Mouse (Mus musculus) gastrocnemius, postnatal 25 days (tissue): ENCODE results near the gene Slc4a10. TPM values are rescaled to one million over a fixed set of nuclear protein-coding genes. Genes with fewer than 3 reads are reported as not detected.

Experiments
- DNase-seq: peaks from one replicate; pipeline ENCODE4 v3.0.0; 2022
- total RNA-seq, 2 experiments: library from RNA; stranded (reverse); gene quantifications; 1 replicate in 1 of 2; 2 replicates in 1 of 2; pipeline ENCODE4 v1.2.3; 2021

Slc4a10 gene
- total RNA-seq, 2 experiments from 2014 or later = 0.08 TPM; not detected in 1

DNA sequence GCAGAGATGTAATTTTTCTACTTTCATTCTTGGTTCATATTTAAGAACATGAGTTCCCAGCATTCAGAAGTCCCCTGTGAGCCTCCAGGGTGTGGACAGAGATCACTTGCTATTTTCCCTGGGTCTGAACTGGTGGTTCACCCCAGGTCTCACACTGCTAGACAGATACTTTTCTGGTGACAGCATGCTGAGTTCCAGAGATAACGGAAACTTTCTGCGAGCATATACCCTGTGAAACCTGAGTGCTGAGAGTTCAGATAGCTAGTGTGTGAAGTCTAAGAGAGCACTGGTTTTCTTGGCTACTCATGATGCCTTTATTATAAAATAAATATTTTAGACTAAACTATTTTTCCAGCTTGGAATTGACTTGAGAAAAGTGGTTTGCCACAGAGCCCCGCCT, 232.5 kb downstream of the Slc4a10 start:
- no peak for DNase-seq

DNA sequence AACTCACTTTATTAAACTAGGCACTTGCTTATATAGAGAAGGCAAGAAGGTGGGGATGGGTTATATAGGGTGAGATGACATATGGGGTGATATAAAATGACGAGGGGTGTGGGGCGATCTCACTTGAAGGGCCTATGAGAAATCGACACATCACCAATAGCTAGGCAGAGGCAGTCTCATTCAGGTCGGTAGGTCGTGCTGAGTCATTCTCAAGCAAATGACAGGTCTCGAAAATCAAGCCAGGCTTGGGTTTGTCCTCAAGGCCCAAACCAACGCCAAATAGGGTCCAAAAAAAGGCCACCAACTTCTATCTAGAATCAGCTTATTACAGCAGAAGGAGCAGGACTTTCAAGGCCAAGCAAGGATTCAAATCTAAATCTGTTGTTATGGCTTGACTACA, 233.5 kb downstream of the Slc4a10 start:
- no peak for DNase-seq

DNA sequence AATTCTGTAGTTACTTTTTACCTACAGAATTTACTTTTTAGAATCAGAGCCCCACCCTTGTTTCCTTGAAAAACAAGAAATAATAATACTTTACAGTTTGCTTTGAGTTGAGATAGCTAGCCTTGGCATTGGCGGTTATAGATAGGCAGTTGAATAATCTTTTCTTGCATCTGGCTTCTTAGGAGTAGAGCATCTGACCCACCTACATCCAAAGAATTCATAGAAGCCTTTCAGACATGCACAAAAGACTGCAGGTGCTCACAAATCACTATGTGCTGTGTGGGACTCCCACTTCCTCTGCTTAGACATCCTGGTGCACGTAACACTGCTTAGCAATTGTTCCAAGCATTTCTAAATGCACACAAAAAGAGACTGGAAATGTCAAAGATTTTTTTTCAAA, 238.8 kb downstream of the Slc4a10 start:
- DNase-seq = no peak

DNA sequence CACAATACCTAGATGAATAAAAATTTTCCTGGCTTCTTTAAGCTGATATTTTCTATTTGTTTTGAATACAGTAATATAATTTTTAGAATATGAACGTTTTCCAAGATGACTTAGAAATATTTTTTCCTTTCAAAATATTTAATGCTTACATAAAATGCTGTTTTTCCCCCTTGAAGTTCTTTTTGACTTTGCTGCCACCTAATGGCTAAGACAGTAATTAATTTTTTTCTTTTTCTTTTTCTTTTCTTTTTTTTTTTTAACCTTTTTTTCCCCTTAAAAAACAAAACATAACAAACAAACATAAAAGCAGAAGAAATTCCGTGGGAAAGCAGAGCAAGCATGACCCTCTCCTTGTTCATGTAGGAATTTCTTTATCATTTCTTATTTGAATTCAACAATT, 239.6 kb downstream of the Slc4a10 start:
- no peak for DNase-seq

- DNase-seq = no peak
These were observed 241.3 kb downstream of the Slc4a10 start for GRCm38 (mm10) chr2:62287532-62287931.

DNA sequence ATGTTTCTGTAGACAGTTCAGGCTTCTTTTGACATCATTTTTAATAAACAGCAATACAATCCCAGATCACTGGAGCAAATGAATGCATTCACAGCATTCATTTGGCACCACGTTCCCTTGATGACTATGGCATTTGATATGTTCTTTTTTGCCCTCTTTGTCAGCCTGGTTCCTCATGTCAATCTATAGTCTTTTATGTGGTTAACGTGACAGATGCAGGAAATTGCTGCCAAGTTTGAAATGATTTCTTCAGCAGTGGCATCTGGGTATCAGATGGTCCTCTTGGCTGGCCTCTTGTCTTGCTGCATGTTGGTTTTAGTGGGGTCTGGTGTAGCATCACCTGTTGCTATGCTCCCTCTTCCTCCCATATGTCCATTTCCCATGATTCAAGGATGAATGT, 247.6 kb downstream of the Slc4a10 start:
- DNase-seq = no peak

DNA sequence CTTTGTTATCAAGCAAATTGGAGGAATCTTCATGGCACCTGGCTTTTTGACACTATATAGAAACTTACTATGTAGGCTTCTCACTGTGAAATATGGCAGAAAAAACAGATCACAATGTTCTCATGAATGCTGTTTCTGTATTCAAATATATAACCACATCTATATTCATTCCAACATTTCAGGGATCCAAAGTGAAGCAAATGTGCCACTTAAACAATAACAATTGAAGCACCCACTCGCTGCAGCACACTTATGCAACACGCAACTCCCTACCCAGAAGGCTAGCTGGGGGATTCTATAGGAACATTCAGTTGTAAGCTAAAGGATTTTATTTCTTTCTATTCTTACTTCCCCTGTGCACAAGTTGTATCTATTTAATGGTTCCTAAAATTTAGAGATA, 255.5 kb downstream of the Slc4a10 start:
- DNase-seq = no peak

GRCm38 (mm10) chr2:62306978-62307377, 260.7 kb downstream of the Slc4a10 start:
- no peak for DNase-seq

DNA sequence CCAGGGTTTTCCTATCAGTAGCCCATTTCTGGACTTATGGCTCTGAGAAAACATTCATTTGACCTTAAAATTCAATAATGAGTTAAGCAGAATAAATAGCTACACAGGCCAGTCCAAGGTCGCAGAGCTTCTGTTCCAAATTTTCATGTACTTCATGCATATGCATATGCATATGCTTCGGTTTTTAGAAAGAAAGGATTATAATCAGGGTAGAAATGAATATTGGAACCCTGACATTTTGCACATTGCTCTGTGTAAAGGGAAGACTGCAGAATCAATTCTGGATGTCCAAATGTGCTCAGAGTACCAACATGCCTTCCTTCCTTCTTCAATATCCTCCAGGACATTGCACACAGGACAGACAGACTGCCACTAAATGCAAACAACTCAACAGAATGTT, 261.2 kb downstream of the Slc4a10 start:
- DNase-seq = no peak

- no peak for DNase-seq
These were observed 270.7 kb downstream of the Slc4a10 start for GRCm38 (mm10) chr2:62316930-62317329.

DNA sequence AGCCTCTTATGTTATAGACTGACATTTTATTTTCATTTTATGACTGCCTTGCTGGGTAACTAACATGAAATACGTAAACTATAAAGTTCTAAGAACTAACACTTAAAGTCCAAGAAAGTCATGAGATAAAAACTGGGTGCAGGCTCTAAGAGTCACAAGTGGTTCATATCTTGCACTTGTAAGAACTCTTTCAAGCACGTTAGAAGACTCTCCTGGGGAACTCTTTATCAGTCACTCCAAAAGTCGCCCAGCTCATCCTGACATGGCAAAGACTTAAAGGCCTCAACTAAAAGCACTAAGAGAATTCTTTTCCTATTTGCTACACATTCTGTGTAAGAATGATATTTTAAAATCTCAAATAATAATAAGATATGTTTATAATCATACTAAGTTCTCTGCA, 273.2 kb downstream of the Slc4a10 start:
- no peak for DNase-seq

DNA sequence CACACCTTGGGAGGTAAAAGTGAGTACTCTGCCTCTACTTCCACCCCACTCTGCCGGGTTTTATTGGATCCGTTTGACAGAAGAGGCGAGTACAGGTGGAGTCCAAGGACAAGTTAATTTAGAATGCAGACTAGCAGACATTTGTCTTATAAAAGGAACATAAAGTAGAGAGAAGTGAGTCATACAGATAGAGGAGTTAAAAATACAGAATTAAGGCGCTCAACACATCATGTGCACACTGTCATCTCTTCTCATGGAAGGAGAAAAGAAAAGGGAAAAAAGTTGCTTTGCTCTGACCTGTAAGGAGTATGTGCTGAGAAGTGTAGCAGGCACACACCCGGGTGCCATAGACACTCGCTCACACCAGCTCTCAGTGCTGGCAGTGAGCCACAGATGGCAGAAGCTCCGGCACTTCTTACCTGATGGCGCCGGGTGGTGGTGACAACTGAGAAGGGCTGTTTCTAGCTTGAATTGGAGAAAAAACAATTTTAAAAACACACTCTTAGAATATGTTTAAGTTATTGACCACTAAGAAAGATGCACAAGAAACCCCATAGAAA, 276.9 kb downstream of the Slc4a10 start:
- no peak for DNase-seq

GRCm38 (mm10) chr2:62325388-62325787, 279.1 kb downstream of the Slc4a10 start:
- peak; percentile 54 for DNase-seq

DNA sequence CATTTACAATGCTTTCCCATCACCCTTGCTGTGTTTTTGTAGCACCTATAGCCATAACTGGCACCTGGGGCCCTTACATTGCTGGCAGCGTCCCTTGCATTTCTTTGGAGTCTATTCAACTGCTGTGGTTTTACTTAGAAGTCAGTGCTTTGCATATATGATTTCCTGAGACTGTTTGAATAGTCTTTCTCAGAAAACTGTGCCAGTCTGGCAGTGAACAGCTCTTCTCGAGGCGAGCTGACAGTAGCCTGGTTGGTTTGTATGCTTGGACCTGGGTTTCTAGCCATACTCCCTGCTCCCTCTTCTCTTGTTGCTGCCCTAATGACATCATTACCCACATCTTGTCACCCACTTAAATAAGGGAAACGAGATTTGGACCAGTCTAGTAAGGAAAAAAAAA, 285.7 kb downstream of the Slc4a10 start:
- no peak for DNase-seq

DNA sequence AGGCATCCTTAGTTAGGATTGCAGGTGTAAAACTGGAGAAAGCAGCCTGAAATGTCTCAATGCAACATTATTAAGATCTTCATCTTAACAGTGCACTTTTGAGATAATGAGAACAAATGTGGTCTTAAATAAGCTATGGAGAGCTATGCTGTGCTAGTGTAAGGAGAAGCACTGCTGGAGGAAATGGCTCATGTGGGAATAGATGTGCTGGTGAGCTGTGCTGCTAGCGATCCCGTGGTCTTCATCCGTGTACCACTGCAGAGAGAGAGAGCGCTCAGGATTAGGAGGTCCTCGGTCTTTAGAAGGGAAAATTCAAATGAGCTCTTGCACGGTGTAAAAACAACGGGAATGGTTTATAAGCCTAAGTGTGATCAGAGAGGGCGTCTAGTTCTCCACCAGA, 286.2 kb downstream of the Slc4a10 start:
- no peak for DNase-seq

GRCm38 (mm10) chr2:62334397-62335243, 288.4 kb downstream of the Slc4a10 start:
- DNase-seq = no peak

GRCm38 (mm10) chr2:62337086-62337485, 290.8 kb downstream of the Slc4a10 start:
- DNase-seq = no peak

DNA sequence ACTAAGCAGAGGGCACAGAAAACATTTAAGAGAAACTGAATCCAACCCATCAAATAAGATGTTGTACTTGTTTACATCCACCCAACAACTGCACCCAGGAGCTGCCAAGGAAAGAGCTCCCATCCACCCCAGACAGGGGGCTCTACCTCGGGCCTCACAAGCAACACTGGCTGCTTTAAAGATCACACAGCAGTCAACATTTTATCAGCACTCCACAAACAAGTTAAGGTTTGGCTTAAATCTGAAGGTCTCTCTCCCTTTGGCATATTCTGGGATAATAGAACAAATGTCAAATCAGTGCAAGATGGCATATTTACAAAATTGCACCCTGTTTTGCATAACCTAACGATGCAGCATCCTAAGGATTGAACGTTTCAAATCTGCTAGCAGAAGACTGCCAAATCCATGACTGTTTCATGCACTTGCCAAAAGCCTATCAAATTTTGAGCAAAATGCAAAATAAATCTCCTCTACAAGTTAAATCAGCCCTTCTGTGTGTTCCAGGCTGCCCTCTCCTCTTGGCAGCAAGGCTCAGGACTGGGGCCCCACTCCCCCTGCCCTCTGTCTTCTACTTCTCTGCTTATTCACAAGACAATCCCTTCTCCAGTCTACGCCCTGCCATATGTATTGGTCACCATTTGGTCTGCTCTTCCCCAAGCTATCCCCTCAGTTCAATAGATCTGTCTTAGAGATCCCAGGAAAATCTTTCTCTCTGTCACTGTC, 293.1 kb downstream of the Slc4a10 start:
- DNase-seq = no peak

GRCm38 (mm10) chr2:62341061-62341733, 294.9 kb downstream of the Slc4a10 start:
- DNase-seq = no peak

DNA sequence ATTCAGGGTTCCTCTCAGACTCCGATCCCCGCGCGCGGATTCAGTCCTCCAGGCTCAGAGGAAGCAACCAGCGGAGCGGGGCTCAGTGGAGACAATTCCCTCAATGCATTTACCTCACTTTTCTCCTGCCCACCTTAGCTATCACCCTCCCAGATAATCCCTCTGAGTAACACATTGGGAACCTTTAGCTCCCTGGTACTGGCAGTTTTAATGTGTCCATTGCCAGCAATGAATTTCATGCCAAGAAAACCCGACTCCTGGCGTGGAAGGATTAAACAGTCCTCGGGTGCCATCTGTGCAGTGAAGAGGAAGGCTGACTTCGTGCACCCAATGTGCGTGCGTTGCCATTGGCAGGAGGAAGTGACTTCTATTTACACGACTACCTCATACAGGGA, 295.5 kb downstream of the Slc4a10 start:
- no peak for DNase-seq

DNA sequence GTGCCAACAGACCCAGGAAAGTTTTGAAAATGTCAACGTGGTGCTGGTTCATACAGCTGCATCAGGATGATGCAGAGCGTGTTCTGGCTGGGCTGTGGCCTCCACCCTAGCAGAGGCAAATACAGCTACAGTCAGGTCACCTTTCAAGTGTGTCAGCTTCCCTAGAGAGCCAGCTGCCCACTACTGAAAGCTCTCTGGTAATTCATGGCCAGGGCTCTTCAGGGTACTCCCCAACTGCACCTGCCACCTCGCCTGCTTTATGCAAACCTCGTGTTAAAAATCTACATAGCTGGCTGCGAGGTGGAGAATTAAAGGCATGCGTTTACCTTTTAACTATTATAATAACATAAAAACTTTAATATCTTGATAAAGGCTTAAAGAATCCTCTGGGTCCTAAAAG, 298.1 kb downstream of the Slc4a10 start:
- DNase-seq = no peak

- no peak for DNase-seq
These were observed 300.5 kb downstream of the Slc4a10 start for GRCm38 (mm10) chr2:62346771-62347170.

GRCm38 (mm10) chr2:62347762-62348161, 301.5 kb downstream of the Slc4a10 start:
- no peak for DNase-seq
